Comparison of ENCODE assay signal across 11 mouse cellular contexts in genomic region chr8:80823250-80823649, GRCm38 (mm10). TPM values are rescaled to one million over a fixed set of nuclear protein-coding genes. Genes with fewer than 3 reads are reported as not detected.
DNase-seq lines count a peak whose midpoint lies in the region; ATAC-seq and TF ChIP-seq lines count a peak whose summit lies in the region.
"Had no signal": no experiment of that assay in that cellular context is flagged by ENCODE, and none has a peak within 500 bp of the region (broad histone marks: within the 10 kb centered on the region; RNA-seq: fewer than 3 reads in every experiment).

No protein-coding gene starts in this region.

- H3K4me2 ChIP-seq in heart, embryonic 14.5 days (ENCODE audit: low read length) = no peak overlapping the region
- no peak overlapping the region for H3K4me2 ChIP-seq in heart, embryonic 11.5 days

- 0 out of 2 replicates have a peak overlapping the region, but pooled peaks have one; percentile 23 for H3K27ac ChIP-seq in cerebellum, adult 2 months (ENCODE audit: insufficient read depth, low read length)
- H3K27ac ChIP-seq in heart, embryonic 14.5 days (replicated peaks in 1 of 2; ENCODE audit: control insufficient read depth in 1 of 2, insufficient read depth in 1 of 2, low read depth in 2 of 2, low read length in 2 of 2) = peak overlapping the region in 1 of 2 experiments; percentile 39; a peak in 2 of 4 replicates
- H3K27ac ChIP-seq in heart, embryonic 11.5 days (ENCODE audit: low read depth, low read length) = no peak overlapping the region
- H3K27ac ChIP-seq in left cerebral cortex, adult 2 months = peak overlapping the region; percentile 40; the same call in 1 of the 2 replicates
- H3K27ac ChIP-seq: midbrain, embryonic 10.5 days had no signal

- TF ChIP-seq CTCF in cerebellum, adult 2 months (IDR thresholded peaks at IDR 0.05; ENCODE audit: borderline replicate concordance, insufficient read depth, low read depth, low read length) = no peak
- TF ChIP-seq CTCF in left cerebral cortex, adult 2 months (IDR thresholded peaks at IDR 0.05) = no peak

- no peaks in the 10 kb centered on the region for H3K36me3 ChIP-seq in heart, embryonic 14.5 days (ENCODE audit: control insufficient read depth, insufficient read depth, low read length)
- no peaks in the 10 kb centered on the region for H3K36me3 ChIP-seq in heart, embryonic 11.5 days (ENCODE audit: control insufficient read depth, insufficient read depth, low read length)
- H3K36me3 ChIP-seq: midbrain, embryonic 10.5 days had no signal

- H3K9ac ChIP-seq in heart, embryonic 14.5 days (ENCODE audit: low read length) = peak overlapping the region; percentile 3; the same call in 1 of the 2 replicates
- no peak overlapping the region for H3K9ac ChIP-seq in heart, embryonic 11.5 days (ENCODE audit: low read depth, low read length)

- WGBS in cerebellum, adult 2 months = 77% methylated on average over 5 of the region's 5 CpGs
- WGBS in heart, embryonic 14.5 days = 69% methylated on average over 5 of the region's 5 CpGs
- 68% methylated on average over 5 of the region's 5 CpGs for WGBS in heart, embryonic 11.5 days (ENCODE audit: insufficient replicate concordance)

- H3K4me3 ChIP-seq in cerebellum, adult 2 months (replicated peaks; ENCODE audit: insufficient read depth, low read depth, low read length) = no peak overlapping the region
- no peak overlapping the region for H3K4me3 ChIP-seq in heart, embryonic 14.5 days (ENCODE audit: control insufficient read depth in 1 of 2, insufficient read depth in 1 of 2, low read depth in 1 of 2, low read length in 2 of 2)
- H3K4me3 ChIP-seq in heart, embryonic 11.5 days (ENCODE audit: low read depth, low read length) = no peak overlapping the region
- no peak overlapping the region for H3K4me3 ChIP-seq in left cerebral cortex, adult 2 months
- H3K4me3 ChIP-seq: midbrain, embryonic 10.5 days had no signal

- TF ChIP-seq POLR2A in cerebellum, adult 2 months (IDR thresholded peaks at IDR 0.05; ENCODE audit: borderline replicate concordance, insufficient read depth, low read length) = no peak

- intact Hi-C loops in left cerebral cortex, adult 2 months (cut with DNase I) = no loop called here

- no peak for ATAC-seq in heart, embryonic 14.5 days (ENCODE audit: insufficient number of reproducible peaks, insufficient read depth, low FRiP score, low read depth)
- ATAC-seq in heart, embryonic 11.5 days (replicated peaks; ENCODE audit: insufficient number of reproducible peaks, low FRiP score, low TSS enrichment) = no peak
- ATAC-seq: lung, postnatal 0 days had no signal

- H3K4me1 ChIP-seq in cerebellum, adult 2 months (ENCODE audit: control insufficient read depth, insufficient read depth, low read length) = peaks cover 15% of the 10 kb centered on the region
- H3K4me1 ChIP-seq in heart, embryonic 14.5 days (ENCODE audit: control insufficient read depth in 2 of 2, insufficient read depth in 2 of 2, low read length in 2 of 2) = peaks cover 43 to 88% of the 10 kb centered on the region in 2 experiments
- peaks cover 50% of the 10 kb centered on the region for H3K4me1 ChIP-seq in heart, embryonic 11.5 days (ENCODE audit: control insufficient read depth, insufficient read depth, low read length)

- DNase-seq in cerebellum, adult 2 months = no peak
- no peak for DNase-seq in cerebellum, adult 9-11 months
- no peak for DNase-seq in left cerebral cortex, adult 2 months (ENCODE audit: extremely low spot score in 1 of 2, low spot score in 2 of 2)
- no peak for DNase-seq in left cerebral cortex, adult 9 months (ENCODE audit: low spot score in 2 of 2)
- peak; percentile 44 to 56 for DNase-seq in kidney, postnatal 36 days
- no peak for DNase-seq in MN1 (ENCODE audit: low spot score)
- DNase-seq: liver had no signal

- H3K27me3 ChIP-seq in cerebellum, adult 2 months (ENCODE audit: control insufficient read depth, insufficient read depth, low read length) = no peaks in the 10 kb centered on the region
- no peaks in the 10 kb centered on the region for H3K27me3 ChIP-seq in heart, embryonic 14.5 days (ENCODE audit: control insufficient read depth, insufficient read depth, low read length)
- H3K27me3 ChIP-seq in heart, embryonic 11.5 days (ENCODE audit: control insufficient read depth, insufficient read depth, low read length) = no peaks in the 10 kb centered on the region

- H3K9me3 ChIP-seq in heart, embryonic 14.5 days (ENCODE audit: control insufficient read depth, low read length) = no peaks in the 10 kb centered on the region
- H3K9me3 ChIP-seq in heart, embryonic 11.5 days (replicated peaks; ENCODE audit: control insufficient read depth, low read length) = no peaks in the 10 kb centered on the region
- H3K9me3 ChIP-seq: midbrain, embryonic 10.5 days had no signal

RNA-seq across cellular contexts. Expression of gene Gab1, which starts 57.1 kb away (rescaled TPM):
- polyA plus RNA-seq in cerebellum, adult 2 months (2012; rRNA removed) = 29.9 and 34.0 TPM in 2 replicates
- polyA plus RNA-seq in heart, embryonic 14.5 days (2014; fragmentation: Nextera tagmentation; extraction: Ambion mirVana) = 44.4 and 47.6 TPM in 2 replicates
- 35.0 and 41.4 TPM in 2 replicates for polyA plus RNA-seq in heart, embryonic 11.5 days (2014; fragmentation: Nextera tagmentation; extraction: Ambion mirVana)
- 10 to 100 TPM; 11.4 to 13.0 TPM for total RNA-seq in left cerebral cortex, adult 2 months (2021)

Comparison
In these comparisons a context has a peak if more than half of its experiments do, and no peak if none do; other contexts are left out.
1. DNase-seq: peak in kidney, postnatal 36 days (2 of 2); none in cerebellum, adult 2 months (0 of 2), cerebellum, adult 9-11 months (single experiment), left cerebral cortex, adult 2 months (0 of 2), left cerebral cortex, adult 9 months (0 of 2) and MN1 (single experiment).